Mouse (Mus musculus): ENCODE data around the gene Pcca.
A peak's percentile ranks its signal among the peaks of the same experiment; 100 is the strongest.

The Pcca gene

GRCm38 (mm10) chr14:122836221-122836620 lies 302.1 kb downstream of the Pcca start:
- no peak for DNase-seq (ENCODE audit: low spot score)

GRCm38 (mm10) chr14:122837018-122837417 lies 302.9 kb downstream of the Pcca start:
- DNase-seq (ENCODE audit: low spot score) = no peak

- no peak for DNase-seq (ENCODE audit: low spot score)
Observed at GRCm38 (mm10) chr14:122852506-122853057, 318.5 kb downstream of the Pcca start.

GRCm38 (mm10) chr14:122859792-122860191 lies 325.7 kb downstream of the Pcca start:
- no peak for DNase-seq (ENCODE audit: low spot score)

- no peak for DNase-seq (ENCODE audit: low spot score)
Observed at GRCm38 (mm10) chr14:122862623-122863022, 328.5 kb downstream of the Pcca start.

- no peak for DNase-seq (ENCODE audit: low spot score)
Observed at GRCm38 (mm10) chr14:122865462-122866129, 331.5 kb downstream of the Pcca start.

GRCm38 (mm10) chr14:122867531-122868285 lies 333.6 kb downstream of the Pcca start:
- no peak for DNase-seq (ENCODE audit: low spot score)

- no peak for DNase-seq (ENCODE audit: low spot score)
Observed at GRCm38 (mm10) chr14:122869831-122870230, 335.7 kb downstream of the Pcca start.

GRCm38 (mm10) chr14:122871841-122872580 lies 337.9 kb downstream of the Pcca start:
- no peak for DNase-seq (ENCODE audit: low spot score)

GRCm38 (mm10) chr14:122872612-122873011 lies 338.5 kb downstream of the Pcca start:
- DNase-seq (ENCODE audit: low spot score) = no peak

GRCm38 (mm10) chr14:122875056-122875455 lies 340.9 kb downstream of the Pcca start:
- DNase-seq (ENCODE audit: low spot score) = no peak

GRCm38 (mm10) chr14:122875636-122876035 lies 341.5 kb downstream of the Pcca start:
- no peak for DNase-seq (ENCODE audit: low spot score)

GRCm38 (mm10) chr14:122876163-122876562 lies 342.0 kb downstream of the Pcca start:
- peak; percentile 74 for DNase-seq (ENCODE audit: low spot score)

- no peak for DNase-seq (ENCODE audit: low spot score)
Observed at GRCm38 (mm10) chr14:122876723-122877122, 342.6 kb downstream of the Pcca start.

GRCm38 (mm10) chr14:122877787-122878186 lies 343.7 kb downstream of the Pcca start:
- DNase-seq (ENCODE audit: low spot score) = no peak

GRCm38 (mm10) chr14:122880291-122880690 lies 346.2 kb downstream of the Pcca start:
- DNase-seq (ENCODE audit: low spot score) = no peak

- no peak for DNase-seq (ENCODE audit: low spot score)
Observed at GRCm38 (mm10) chr14:122881699-122882098, 347.6 kb downstream of the Pcca start.

GRCm38 (mm10) chr14:122882201-122882639 lies 348.1 kb downstream of the Pcca start:
- no peak for DNase-seq (ENCODE audit: low spot score)

GRCm38 (mm10) chr14:122882795-122883409 lies 348.8 kb downstream of the Pcca start:
- DNase-seq (ENCODE audit: low spot score) = no peak

GRCm38 (mm10) chr14:122883410-122883806 lies 349.3 kb downstream of the Pcca start:
- no peak for DNase-seq (ENCODE audit: low spot score)

- no peak for DNase-seq (ENCODE audit: low spot score)
Observed at GRCm38 (mm10) chr14:122883821-122884584, 349.9 kb downstream of the Pcca start.
